Mouse (Mus musculus): ENCODE data around the gene Cldn2.

Cldn2 gene

GRCm38 (mm10) chrX:139805918-139806317, 5.3 kb downstream of the Cldn2 start:
- in situ Hi-C loops (cut with MseI, MboI): no loop called here

GRCm38 (mm10) chrX:139807391-139807790, 6.8 kb downstream of the Cldn2 start:
- in situ Hi-C loops (cut with MseI, MboI): no loop called here

GRCm38 (mm10) chrX:139808085-139808484, 7.5 kb downstream of the Cldn2 start:
- in situ Hi-C loops (cut with MseI, MboI): no loop called here

- in situ Hi-C loops (cut with MseI, MboI): no loop called here
Observed at GRCm38 (mm10) chrX:139808501-139808900, 7.9 kb downstream of the Cldn2 start.

GRCm38 (mm10) chrX:139812636-139813298, 12.1 kb downstream of the Cldn2 start:
- in situ Hi-C loops (cut with MseI, MboI): no loop called here

DNA sequence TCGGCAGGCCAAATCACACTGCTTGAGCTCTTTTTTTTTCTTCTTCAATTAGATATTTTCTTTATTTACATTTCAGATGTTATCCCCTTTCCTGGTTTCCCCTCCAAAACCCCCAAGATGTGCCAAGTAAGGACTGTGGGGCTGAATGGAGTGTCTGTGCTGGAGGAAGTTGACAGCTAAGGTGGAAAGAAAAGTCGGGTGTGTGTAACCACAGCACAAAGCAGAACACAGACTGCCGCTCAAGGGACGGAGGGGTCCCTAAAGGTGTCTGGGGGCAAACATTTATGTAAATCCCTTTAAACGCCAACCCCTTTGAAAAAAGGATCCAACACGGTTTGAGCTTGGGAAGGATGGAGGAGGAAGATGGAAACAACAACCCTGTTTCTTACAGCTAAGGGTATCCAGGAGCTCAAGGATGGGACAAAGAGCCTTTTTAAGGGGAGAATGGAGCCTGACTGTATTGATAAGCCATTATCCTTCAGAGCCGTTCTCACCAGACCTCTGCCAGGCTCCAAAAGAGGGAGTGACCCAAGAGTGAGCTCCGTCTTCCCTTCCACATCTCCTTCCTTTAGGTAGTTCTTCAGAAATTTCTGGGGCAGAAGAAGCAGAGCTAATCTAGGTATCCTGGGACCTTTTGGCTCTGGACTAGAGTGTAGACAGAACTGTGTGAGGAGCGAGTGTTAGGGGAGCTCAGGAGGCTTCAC, 12.8 kb downstream of the Cldn2 start:
- in situ Hi-C loops (cut with MseI, MboI): no loop called here

GRCm38 (mm10) chrX:139814018-139814635, 13.5 kb downstream of the Cldn2 start:
- in situ Hi-C loops (cut with MseI, MboI): no loop called here

DNA sequence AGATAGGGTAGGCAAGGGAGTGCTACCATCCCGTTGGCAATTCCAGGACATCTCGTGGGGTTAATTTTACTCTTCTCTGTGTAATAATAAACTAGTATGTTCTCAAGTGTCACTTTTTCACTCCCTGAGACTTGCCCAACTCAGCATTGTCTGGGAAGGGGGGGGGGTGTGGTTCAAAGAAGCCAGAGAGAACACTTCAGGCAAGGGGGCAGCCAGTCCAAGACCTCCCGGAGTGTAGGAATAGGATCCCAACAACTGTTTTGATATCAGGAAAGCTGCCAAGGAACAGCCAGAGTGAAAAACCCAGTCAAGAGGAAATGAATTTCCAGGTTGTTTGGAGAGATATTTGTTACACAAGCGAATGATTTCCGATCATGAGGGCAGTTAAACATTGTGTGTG, 14.6 kb downstream of the Cldn2 start:
- in situ Hi-C loops (cut with MseI, MboI): no loop called here

GRCm38 (mm10) chrX:139825402-139825801, 24.8 kb downstream of the Cldn2 start:
- in situ Hi-C loops (cut with MseI, MboI): no loop called here

DNA sequence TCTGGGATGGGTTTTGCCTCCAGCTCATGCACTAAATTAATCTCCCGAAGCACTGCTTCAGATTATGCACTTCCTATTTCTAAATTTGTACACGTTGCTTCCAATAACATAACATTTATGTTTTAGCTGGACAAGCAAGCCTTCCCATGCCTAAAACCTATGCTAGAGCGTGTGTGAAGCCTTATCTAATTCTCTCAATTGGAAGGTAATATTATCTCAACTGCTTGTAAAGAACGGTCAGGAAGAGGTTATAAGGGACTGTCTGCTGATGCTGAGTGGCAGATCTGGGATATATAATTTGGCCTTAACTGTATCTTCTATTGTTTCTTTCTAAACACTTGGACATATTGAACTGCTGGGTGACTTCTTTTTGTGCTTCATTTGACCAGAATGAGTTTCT, 26.3 kb downstream of the Cldn2 start:
- in situ Hi-C loops (cut with MseI, MboI): no loop called here

GRCm38 (mm10) chrX:139828363-139829092, 27.9 kb downstream of the Cldn2 start:
- in situ Hi-C loops (cut with MseI, MboI): no loop called here

GRCm38 (mm10) chrX:139832464-139832863, 31.8 kb downstream of the Cldn2 start:
- in situ Hi-C loops (cut with MseI, MboI): no loop called here

GRCm38 (mm10) chrX:139839057-139839456, 38.4 kb downstream of the Cldn2 start:
- in situ Hi-C loops (cut with MseI, MboI): no loop called here

DNA sequence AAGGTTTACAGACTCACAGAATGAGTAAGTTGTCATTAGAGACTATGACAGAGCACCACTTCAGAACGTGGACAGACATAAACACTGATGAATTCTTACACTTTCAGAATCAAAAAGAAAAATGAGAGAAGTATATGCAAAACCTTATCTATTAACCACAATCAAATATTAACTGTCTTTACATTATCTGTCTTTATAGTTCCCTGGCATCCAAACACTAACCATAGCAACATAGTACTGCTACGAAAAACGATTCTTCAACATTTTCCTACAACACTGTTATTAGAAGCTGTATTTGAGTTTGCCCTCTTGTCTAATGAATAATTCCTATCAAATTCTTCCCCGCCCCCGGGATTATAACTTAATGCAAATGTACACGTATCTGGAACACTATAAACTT, 40.5 kb downstream of the Cldn2 start:
- in situ Hi-C loops (cut with MseI, MboI): no loop called here

- in situ Hi-C loops (cut with MseI, MboI): no loop called here
Observed at GRCm38 (mm10) chrX:139854795-139855194, 54.2 kb downstream of the Cldn2 start.

DNA sequence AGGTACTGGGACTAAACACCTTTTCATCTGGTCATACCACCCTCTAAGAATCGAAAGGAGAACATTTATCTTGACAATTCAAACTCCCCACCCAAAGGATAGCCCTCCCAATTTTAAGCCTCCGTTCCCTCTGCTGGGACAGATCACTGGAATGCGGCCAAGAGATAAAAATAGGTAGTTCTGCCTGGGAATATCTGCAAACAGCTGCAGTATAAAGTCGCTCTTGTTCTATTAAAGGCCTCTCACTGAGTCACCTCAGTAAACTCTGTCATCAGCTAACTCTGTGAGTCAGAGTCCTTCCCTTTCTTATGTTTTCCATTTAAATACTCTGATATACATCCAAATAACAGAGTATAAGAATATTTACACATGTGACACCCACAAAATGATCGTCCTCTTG, 58.8 kb downstream of the Cldn2 start:
- in situ Hi-C loops (cut with MseI, MboI): no loop called here
